In genomic region chr17:34629796-34630603, GRCm38 (mm10) we compare ENCODE assay signal across 8 mouse cellular contexts. TPM values are rescaled to one million over a fixed set of nuclear protein-coding genes. Genes with fewer than 3 reads are reported as not detected.
A peak's percentile ranks its signal among the peaks of the same experiment; 100 is the strongest.
DNase-seq lines count a peak whose midpoint lies in the region; ATAC-seq lines count a peak whose summit lies in the region.
"Had no signal": no experiment of that assay in that cellular context is flagged by ENCODE, and none has a peak within 500 bp of the region (broad histone marks: within the 10 kb centered on the region; RNA-seq: fewer than 3 reads in every experiment).

No protein-coding gene starts in this region.

- no peak overlapping the region for H3K27ac ChIP-seq in lung, embryonic 15.5 days
- no peak overlapping the region for H3K27ac ChIP-seq in embryonic facial prominence, embryonic 11.5 days (replicated peaks; ENCODE audit: low read depth, low read length)
- no peak overlapping the region for H3K27ac ChIP-seq in limb, embryonic 10.5 days

- no peaks in the 10 kb centered on the region for H3K36me3 ChIP-seq in lung, embryonic 15.5 days
- H3K36me3 ChIP-seq in embryonic facial prominence, embryonic 11.5 days (replicated peaks; ENCODE audit: control insufficient read depth, insufficient read depth, low read depth, low read length) = no peaks in the 10 kb centered on the region
- peaks cover 7% of the 10 kb centered on the region for H3K36me3 ChIP-seq in limb, embryonic 10.5 days

- ATAC-seq in lung, embryonic 15.5 days (ENCODE audit: borderline replicate concordance, extremely low read depth, low FRiP score, low TSS enrichment) = no peak
- ATAC-seq in embryonic facial prominence, embryonic 11.5 days (replicated peaks; ENCODE audit: insufficient number of reproducible peaks, low FRiP score, low TSS enrichment, low read depth) = no peak

- H3K27me3 ChIP-seq in lung, embryonic 15.5 days = peaks cover 60% of the 10 kb centered on the region
- H3K27me3 ChIP-seq in embryonic facial prominence, embryonic 11.5 days (ENCODE audit: control insufficient read depth, insufficient read depth, low read length) = peaks cover 31% of the 10 kb centered on the region
- H3K27me3 ChIP-seq in limb, embryonic 10.5 days (ENCODE audit: low read depth, poor library complexity, severe bottlenecking) = peaks cover 59% of the 10 kb centered on the region

- 0 out of 2 replicates have a peak overlapping the region, but pooled peaks have one; percentile 15 for H3K4me3 ChIP-seq in lung, embryonic 15.5 days
- peak overlapping the region; percentile 22; the same call in 1 of the 2 replicates for H3K4me3 ChIP-seq in embryonic facial prominence, embryonic 11.5 days (ENCODE audit: low read depth, low read length)
- H3K4me3 ChIP-seq in limb, embryonic 10.5 days = peak overlapping the region; percentile 74
- H3K4me3 ChIP-seq: myocyte had no signal

- no peak for DNase-seq in lung, postnatal 4 days
- DNase-seq in embryonic facial prominence, embryonic 11.5 days (ENCODE audit: low spot score) = no peak
- DNase-seq in limb, embryonic 10.5 days (ENCODE audit: low spot score) = no peak
- peak; percentile 81 to 88 for DNase-seq in thymus, adult 18-20 months
- DNase-seq in adrenal gland, postnatal 4 days (ENCODE audit: low spot score in 2 of 2) = no peak
- DNase-seq in c-Kit-positive CD71-positive TER-119-positive erythroid progenitor cells, embryonic 14.5 days (ENCODE audit: low spot score) = no peak

- H3K4me1 ChIP-seq in lung, embryonic 15.5 days = peaks cover 49% of the 10 kb centered on the region
- H3K4me1 ChIP-seq in embryonic facial prominence, embryonic 11.5 days (ENCODE audit: control insufficient read depth, insufficient read depth, low read length) = peaks cover 18% of the 10 kb centered on the region
- peaks cover 69% of the 10 kb centered on the region for H3K4me1 ChIP-seq in limb, embryonic 10.5 days

- WGBS in lung, embryonic 15.5 days = 18% methylated on average over 12 of the region's 12 CpGs
- WGBS in embryonic facial prominence, embryonic 11.5 days = 11% methylated on average over 12 of the region's 12 CpGs
- 13% methylated on average over 12 of the region's 12 CpGs for WGBS in limb, embryonic 10.5 days

- no peaks in the 10 kb centered on the region for H3K9me3 ChIP-seq in lung, embryonic 15.5 days
- no peaks in the 10 kb centered on the region for H3K9me3 ChIP-seq in embryonic facial prominence, embryonic 11.5 days (replicated peaks; ENCODE audit: control insufficient read depth, low read length)
- no peaks in the 10 kb centered on the region for H3K9me3 ChIP-seq in limb, embryonic 10.5 days (replicated peaks)

- peak overlapping the region; percentile 82 for H3K4me2 ChIP-seq in lung, embryonic 15.5 days
- H3K4me2 ChIP-seq in embryonic facial prominence, embryonic 11.5 days (ENCODE audit: low read depth, low read length) = peak overlapping the region; percentile 32; the same call in 1 of the 2 replicates

- H3K9ac ChIP-seq in lung, embryonic 15.5 days = no peak overlapping the region
- no peak overlapping the region for H3K9ac ChIP-seq in embryonic facial prominence, embryonic 11.5 days (replicated peaks; ENCODE audit: low read length)

RNA-seq across cellular contexts. Expression of gene Prrt1, which starts 0.7 kb away (rescaled TPM):
- 0.16 and 0.46 TPM in 2 replicates for polyA plus RNA-seq in lung, embryonic 15.5 days (2015; fragmentation: Nextera tagmentation; extraction: Ambion mirVana)
- polyA plus RNA-seq in embryonic facial prominence, embryonic 11.5 days (2014; fragmentation: Nextera tagmentation; extraction: Ambion mirVana) = 0.10 and 0.11 TPM in 2 replicates
- 0.08 TPM in 1 of 2 replicates, not detected in the other for polyA plus RNA-seq in limb, embryonic 10.5 days (2016; fragmentation: Nextera tagmentation; extraction: Ambion mirVana)
- 10 to 100 TPM; 10.7 to 11.5 TPM for total RNA-seq in adrenal gland, postnatal 4 days (2021)
- polyA plus RNA-seq: myocyte had no signal

RNA-seq across cellular contexts. Expression of gene Ppt2, which starts 1.7 kb away (rescaled TPM):
- 21.0 and 22.4 TPM in 2 replicates for polyA plus RNA-seq in lung, embryonic 15.5 days (2015; fragmentation: Nextera tagmentation; extraction: Ambion mirVana)
- 19.4 and 20.0 TPM in 2 replicates for polyA plus RNA-seq in embryonic facial prominence, embryonic 11.5 days (2014; fragmentation: Nextera tagmentation; extraction: Ambion mirVana)
- 21.0 and 21.6 TPM in 2 replicates for polyA plus RNA-seq in limb, embryonic 10.5 days (2016; fragmentation: Nextera tagmentation; extraction: Ambion mirVana)
- total RNA-seq in adrenal gland, postnatal 4 days (2021) = 10 to 100 TPM; 52.6 to 62.3 TPM

RNA-seq across cellular contexts. Expression of gene Egfl8, which starts 14.2 kb away (rescaled TPM):
- polyA plus RNA-seq in lung, embryonic 15.5 days (2015; fragmentation: Nextera tagmentation; extraction: Ambion mirVana) = 2.2 and 2.8 TPM in 2 replicates
- polyA plus RNA-seq in embryonic facial prominence, embryonic 11.5 days (2014; fragmentation: Nextera tagmentation; extraction: Ambion mirVana) = 3.1 and 4.4 TPM in 2 replicates
- polyA plus RNA-seq in limb, embryonic 10.5 days (2016; fragmentation: Nextera tagmentation; extraction: Ambion mirVana) = 1.9 and 2.2 TPM in 2 replicates
- 10 to 100 TPM; 10.8 to 14.2 TPM for total RNA-seq in adrenal gland, postnatal 4 days (2021)

RNA-seq across cellular contexts. Expression of gene Fkbpl, which starts 14.6 kb away (rescaled TPM):
- polyA plus RNA-seq in lung, embryonic 15.5 days (2015; fragmentation: Nextera tagmentation; extraction: Ambion mirVana) = 12.9 and 14.0 TPM in 2 replicates
- 16.2 and 16.6 TPM in 2 replicates for polyA plus RNA-seq in embryonic facial prominence, embryonic 11.5 days (2014; fragmentation: Nextera tagmentation; extraction: Ambion mirVana)
- polyA plus RNA-seq in limb, embryonic 10.5 days (2016; fragmentation: Nextera tagmentation; extraction: Ambion mirVana) = 17.9 and 18.9 TPM in 2 replicates
- 10 to 100 TPM; 13.2 to 16.3 TPM for total RNA-seq in adrenal gland, postnatal 4 days (2021)

RNA-seq across cellular contexts. Expression of gene Atf6b, which starts 16.9 kb away (rescaled TPM):
- 84.6 and 85.8 TPM in 2 replicates for polyA plus RNA-seq in lung, embryonic 15.5 days (2015; fragmentation: Nextera tagmentation; extraction: Ambion mirVana)
- polyA plus RNA-seq in embryonic facial prominence, embryonic 11.5 days (2014; fragmentation: Nextera tagmentation; extraction: Ambion mirVana) = 55.8 and 58.5 TPM in 2 replicates
- polyA plus RNA-seq in limb, embryonic 10.5 days (2016; fragmentation: Nextera tagmentation; extraction: Ambion mirVana) = 101 TPM in 2 replicates
- 10 to 100 TPM; 48.1 to 52.3 TPM for total RNA-seq in adrenal gland, postnatal 4 days (2021)

Comparison
In these comparisons a context has a peak if more than half of its experiments do, and no peak if none do; other contexts are left out.
1. H3K4me3 ChIP-seq: peak in every context shown above with its lines; median percentile 74 in limb, embryonic 10.5 days; 22 in embryonic facial prominence, embryonic 11.5 days; 15 in lung, embryonic 15.5 days.
2. DNase-seq: peak in thymus, adult 18-20 months (2 of 2); none in lung, postnatal 4 days (0 of 2), embryonic facial prominence, embryonic 11.5 days (single experiment), limb, embryonic 10.5 days (single experiment), adrenal gland, postnatal 4 days (0 of 2) and c-Kit-positive CD71-positive TER-119-positive erythroid progenitor cells, embryonic 14.5 days (single experiment).